Mouse (Mus musculus) stomach, embryonic 16.5 days (tissue): ENCODE results near the gene Hist2h2aa1. TPM values are rescaled to one million over a fixed set of nuclear protein-coding genes. Genes with fewer than 3 reads are reported as not detected.

Source experiments
- ATAC-seq: fragments of 200-750 bp; cut with Nextera tagmentation; 2 replicates; pipeline ENCODE4 v1.8.0; 2017; ENCODE audit warnings: moderate number of reproducible peaks, moderate TSS enrichment; ENCODE audit not compliant: insufficient read depth, low FRiP score
- H3K27ac ChIP-seq: fragments of 300-500 bp; sonication (generic); 2 replicates; pipeline ENCODE4 v1.5.1; 2014; ENCODE audit warnings: low read length
- H3K27me3 ChIP-seq: fragments of 300-500 bp; sonication (generic); 2 replicates; pipeline ENCODE4 v1.6.1; 2014; ENCODE audit warnings: low read length, control low read depth, mixed read lengths; ENCODE audit not compliant: control insufficient read depth, insufficient read depth
- H3K36me3 ChIP-seq: fragments of 300-500 bp; sonication (generic); 2 replicates; pipeline ENCODE4 v1.6.1; 2014; ENCODE audit warnings: low read length; ENCODE audit not compliant: control insufficient read depth, insufficient read depth
- H3K4me1 ChIP-seq: fragments of 300-500 bp; sonication (generic); 2 replicates; pipeline ENCODE4 v1.6.1; 2014; ENCODE audit warnings: low read length, control low read depth, mixed read lengths; ENCODE audit not compliant: control insufficient read depth, insufficient read depth
- H3K4me2 ChIP-seq: fragments of 300-500 bp; sonication (generic); 2 replicates; pipeline ENCODE4 v1.6.1; 2014; ENCODE audit warnings: low read depth, low read length, mixed read lengths
- H3K4me3 ChIP-seq: fragments of 300-500 bp; sonication (generic); replicated peaks from 2 replicates; pipeline ENCODE4 v1.5.1; 2014; ENCODE audit warnings: mild to moderate bottlenecking, low read length
- H3K9ac ChIP-seq: fragments of 300-500 bp; sonication (generic); 2 replicates; pipeline ENCODE4 v1.6.1; 2014; ENCODE audit warnings: low read length
- H3K9me3 ChIP-seq: fragments of 300-500 bp; sonication (generic); replicated peaks from 2 replicates; pipeline ENCODE4 v1.6.1; 2016; ENCODE audit warnings: low read length, control low read depth; ENCODE audit not compliant: control insufficient read depth
- WGBS: fragments of 180-500 bp; shearing (Covaris S2); extraction: QIAGEN DNeasy Blood & Tissue Kit; methylation state at CpG from one replicate; pipeline ENCODE4 v1.1.7; 2014; 5-methylcytosine and 5-hydroxymethylcytosine counted together
- polyA plus RNA-seq: library from polyadenylated mRNA; unstranded; fragments of >200 nt; fragmentation: Nextera tagmentation; extraction: Ambion mirVana; gene quantifications from 2 replicates; pipeline ENCODE4 v1.2.1, GENCODE M21; 2015

Gene Hist2h2aa1
- polyA plus RNA-seq, 1 experiment from 2014 or later = 19.4 TPM

GRCm38 (mm10) chr3:96226695-96227648, 18.3 kb upstream of the Hist2h2aa1 start:
- H3K9ac ChIP-seq = no peak overlapping the region
- H3K4me2 ChIP-seq = no peak overlapping the region
- WGBS = 59% methylated on average over 8 of the region's 8 CpGs
- H3K36me3 ChIP-seq = no peaks in the 10 kb centered on the region
- no peak overlapping the region for H3K4me3 ChIP-seq
- no peak overlapping the region for H3K27ac ChIP-seq
- no peak; the same call in 1 of the 2 replicates for ATAC-seq
- no peaks in the 10 kb centered on the region for H3K27me3 ChIP-seq
- peaks cover 14% of the 10 kb centered on the region for H3K4me1 ChIP-seq
- no peaks in the 10 kb centered on the region for H3K9me3 ChIP-seq

- no peak overlapping the region for H3K9ac ChIP-seq
- H3K36me3 ChIP-seq = no peaks in the 10 kb centered on the region
- 77% methylated on average over 2 of the region's 2 CpGs for WGBS
- H3K4me1 ChIP-seq = no peaks in the 10 kb centered on the region; the same call in 1 of the 2 replicates
- H3K9me3 ChIP-seq = no peaks in the 10 kb centered on the region
- H3K4me3 ChIP-seq = no peak overlapping the region
- H3K27me3 ChIP-seq = no peaks in the 10 kb centered on the region
- no peak overlapping the region for H3K27ac ChIP-seq
- H3K4me2 ChIP-seq = no peak overlapping the region
- no peak for ATAC-seq
Measured at GRCm38 (mm10) chr3:96228828-96229227, 16.5 kb upstream of the Hist2h2aa1 start.

GRCm38 (mm10) chr3:96230404-96230803, 14.9 kb upstream of the Hist2h2aa1 start:
- Histone ChIP-seq H3K4me1 (no peaks in the 10 kb centered on the region; the same call in 1 of the 2 replicates), H3K9me3 (no peaks in the 10 kb centered on the region), H3K27me3 (no peaks in the 10 kb centered on the region), H3K4me2 (no peak overlapping the region), H3K4me3 (no peak overlapping the region), H3K36me3 (no peaks in the 10 kb centered on the region), H3K9ac (no peak overlapping the region), H3K27ac (no peak overlapping the region)
- ATAC-seq = no peak
- WGBS = 73% methylated on average over 2 of the region's 2 CpGs

- Histone ChIP-seq H3K27me3 (no peaks in the 10 kb centered on the region), H3K9me3 (no peaks in the 10 kb centered on the region), H3K36me3 (no peaks in the 10 kb centered on the region), H3K27ac (no peak overlapping the region), H3K9ac (no peak overlapping the region), H3K4me1 (no peaks in the 10 kb centered on the region; the same call in 1 of the 2 replicates), H3K4me3 (no peak overlapping the region), H3K4me2 (no peak overlapping the region)
- WGBS = 70% methylated on average over 4 of the region's 4 CpGs
- ATAC-seq = no peak
Measured at GRCm38 (mm10) chr3:96230910-96231757, 14.2 kb upstream of the Hist2h2aa1 start.

- no peak overlapping the region for H3K27ac ChIP-seq
- H3K27me3 ChIP-seq = no peaks in the 10 kb centered on the region
- no peak overlapping the region for H3K9ac ChIP-seq
- no peak overlapping the region for H3K4me3 ChIP-seq
- H3K9me3 ChIP-seq = no peaks in the 10 kb centered on the region
- no peak for ATAC-seq
- WGBS = 59% methylated on average over 2 of the region's 2 CpGs
- H3K36me3 ChIP-seq = no peaks in the 10 kb centered on the region
- H3K4me1 ChIP-seq = peaks cover under 1% of the 10 kb centered on the region
- no peak overlapping the region for H3K4me2 ChIP-seq
Measured at GRCm38 (mm10) chr3:96231758-96232120, 13.6 kb upstream of the Hist2h2aa1 start.

- Histone ChIP-seq H3K27me3 (no peaks in the 10 kb centered on the region), H3K9me3 (no peaks in the 10 kb centered on the region), H3K27ac (no peak overlapping the region), H3K4me3 (no peak overlapping the region), H3K4me1 (peaks cover 15% of the 10 kb centered on the region), H3K9ac (no peak overlapping the region), H3K4me2 (no peak overlapping the region), H3K36me3 (no peaks in the 10 kb centered on the region)
- ATAC-seq = no peak
- WGBS = 91% methylated on average over 2 of the region's 2 CpGs
Measured at GRCm38 (mm10) chr3:96234914-96235313, 10.4 kb upstream of the Hist2h2aa1 start.

- peaks cover 18% of the 10 kb centered on the region for H3K4me1 ChIP-seq
- H3K27me3 ChIP-seq = no peaks in the 10 kb centered on the region
- no peak overlapping the region for H3K9ac ChIP-seq
- WGBS = 48% methylated on average over 3 of the region's 3 CpGs
- no peaks in the 10 kb centered on the region for H3K9me3 ChIP-seq
- no peak overlapping the region for H3K4me3 ChIP-seq
- no peak overlapping the region for H3K4me2 ChIP-seq
- no peak overlapping the region for H3K27ac ChIP-seq
- H3K36me3 ChIP-seq = no peaks in the 10 kb centered on the region
- no peak for ATAC-seq
Measured at GRCm38 (mm10) chr3:96235836-96236235, 9.5 kb upstream of the Hist2h2aa1 start.

GRCm38 (mm10) chr3:96236834-96237334, 8.4 kb upstream of the Hist2h2aa1 start:
- Histone ChIP-seq H3K9ac (peak overlapping the region; percentile 77), H3K27ac (0 out of 2 replicates have a peak overlapping the region, but pooled peaks have one; percentile 31), H3K9me3 (no peaks in the 10 kb centered on the region), H3K27me3 (no peaks in the 10 kb centered on the region), H3K4me3 (peak overlapping the region; percentile 58), H3K36me3 (no peaks in the 10 kb centered on the region), H3K4me1 (peaks cover 19% of the 10 kb centered on the region), H3K4me2 (peak overlapping the region; percentile 71)
- ATAC-seq = no peak
- WGBS = 75% methylated on average over 4 of the region's 4 CpGs
